In the genomic region with DNA sequence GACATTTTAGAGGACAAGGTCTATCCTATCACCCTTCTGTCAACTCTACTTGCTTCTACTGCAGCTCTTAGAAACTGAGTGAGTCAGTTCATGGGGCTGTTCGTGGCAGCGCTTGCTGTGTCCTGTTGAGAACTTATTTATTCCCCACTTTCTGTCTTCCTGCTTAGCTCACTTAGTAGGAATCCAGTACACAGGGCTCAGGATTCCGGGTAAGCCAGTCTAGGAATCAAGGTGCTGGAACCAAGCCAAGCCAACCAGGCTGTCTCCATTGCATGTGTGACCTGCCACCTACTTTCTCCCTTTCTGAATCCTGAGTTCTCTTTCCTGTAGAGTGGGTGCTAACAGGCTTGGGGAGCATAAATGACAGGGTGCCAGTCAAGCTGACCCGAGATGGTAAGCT, we compare ENCODE assay signal across 14 mouse cellular contexts. TPM values are rescaled to one million over a fixed set of nuclear protein-coding genes. Genes with fewer than 3 reads are reported as not detected.
A peak's percentile ranks its signal among the peaks of the same experiment; 100 is the strongest.
DNase-seq lines count a peak whose midpoint lies in the region; ATAC-seq and TF ChIP-seq lines count a peak whose summit lies in the region.
"Had no signal": no experiment of that assay in that cellular context is flagged by ENCODE, and none has a peak within 500 bp of the region (broad histone marks: within the 10 kb centered on the region; RNA-seq: fewer than 3 reads in every experiment).

No protein-coding gene starts in this region.

- 23% methylated on average over 4 of the region's 4 CpGs for WGBS in heart, embryonic 13.5 days
- WGBS in liver, postnatal 0 days (ENCODE audit: insufficient replicate concordance) = 76% methylated on average over 4 of the region's 4 CpGs
- 65% methylated on average over 4 of the region's 4 CpGs for WGBS in liver, embryonic 12.5 days (ENCODE audit: insufficient replicate concordance)
- 58% methylated on average over 4 of the region's 4 CpGs for WGBS in embryonic facial prominence, embryonic 15.5 days

- intact Hi-C loops in heart, postnatal 25 days (cut with DNase I) = no loop called here

- DNase-seq in heart, postnatal 25 days (ENCODE audit: low spot score) = no peak
- no peak for DNase-seq in liver, postnatal 0 days
- DNase-seq in lung, postnatal 14 days = peak; percentile 36
- DNase-seq in neural tube, embryonic 10.5 days (ENCODE audit: extremely low spot score, low spot score) = no peak
- DNase-seq: cerebellum, adult 11-12 months; liver; thymus, postnatal 4 days had no signal

- H3K4me3 ChIP-seq in heart, embryonic 13.5 days = no peak overlapping the region
- H3K4me3 ChIP-seq in liver, postnatal 0 days (ENCODE audit: low read depth, low read length) = no peak overlapping the region
- no peak overlapping the region for H3K4me3 ChIP-seq in liver, embryonic 12.5 days
- H3K4me3 ChIP-seq in embryonic facial prominence, embryonic 15.5 days (replicated peaks) = no peak overlapping the region
- H3K4me3 ChIP-seq: embryonic facial prominence, embryonic 12.5 days; midbrain, embryonic 10.5 days had no signal

- no peak for TF ChIP-seq EP300 in liver, postnatal 0 days (IDR thresholded peaks at IDR 0.05; ENCODE audit: low read depth)

- no peaks in the 10 kb centered on the region for H3K9me3 ChIP-seq in heart, embryonic 13.5 days
- no peaks in the 10 kb centered on the region for H3K9me3 ChIP-seq in liver, postnatal 0 days (ENCODE audit: low read length)
- H3K9me3 ChIP-seq in liver, embryonic 12.5 days (replicated peaks) = no peaks in the 10 kb centered on the region
- H3K9me3 ChIP-seq in embryonic facial prominence, embryonic 15.5 days (replicated peaks) = no peaks in the 10 kb centered on the region
- H3K9me3 ChIP-seq: embryonic facial prominence, embryonic 12.5 days; midbrain, embryonic 10.5 days had no signal

- peak overlapping the region; percentile 50 for H3K4me2 ChIP-seq in heart, embryonic 13.5 days
- H3K4me2 ChIP-seq in liver, postnatal 0 days (ENCODE audit: low read depth, low read length) = no peak overlapping the region
- no peak overlapping the region for H3K4me2 ChIP-seq in liver, embryonic 12.5 days
- H3K4me2 ChIP-seq in embryonic facial prominence, embryonic 15.5 days (replicated peaks) = no peak overlapping the region
- H3K4me2 ChIP-seq: embryonic facial prominence, embryonic 12.5 days had no signal

- peak overlapping the region; percentile 20; the same call in 1 of the 2 replicates for H3K9ac ChIP-seq in heart, embryonic 13.5 days
- H3K9ac ChIP-seq in liver, postnatal 0 days (replicated peaks) = no peak overlapping the region
- H3K9ac ChIP-seq in liver, embryonic 12.5 days = no peak overlapping the region
- H3K9ac ChIP-seq in embryonic facial prominence, embryonic 15.5 days = no peak overlapping the region
- H3K9ac ChIP-seq: embryonic facial prominence, embryonic 12.5 days had no signal

- no peak for TF ChIP-seq CTCF in liver, postnatal 0 days (IDR thresholded peaks at IDR 0.05; ENCODE audit: low read depth)

- H3K36me3 ChIP-seq in heart, embryonic 13.5 days = no peaks in the 10 kb centered on the region
- H3K36me3 ChIP-seq in liver, postnatal 0 days (replicated peaks; ENCODE audit: insufficient read depth, low read length) = no peaks in the 10 kb centered on the region
- no peaks in the 10 kb centered on the region for H3K36me3 ChIP-seq in liver, embryonic 12.5 days
- no peaks in the 10 kb centered on the region for H3K36me3 ChIP-seq in embryonic facial prominence, embryonic 15.5 days
- H3K36me3 ChIP-seq: embryonic facial prominence, embryonic 12.5 days; midbrain, embryonic 10.5 days had no signal

- H3K27me3 ChIP-seq in heart, embryonic 13.5 days (replicated peaks) = peaks cover 28% of the 10 kb centered on the region
- peaks cover 30% of the 10 kb centered on the region for H3K27me3 ChIP-seq in liver, postnatal 0 days (ENCODE audit: insufficient read depth, low read length)
- H3K27me3 ChIP-seq in liver, embryonic 12.5 days (replicated peaks) = peaks cover 81% of the 10 kb centered on the region
- H3K27me3 ChIP-seq in embryonic facial prominence, embryonic 15.5 days = peaks cover 13% of the 10 kb centered on the region

- ATAC-seq in heart, embryonic 13.5 days (ENCODE audit: extremely low read depth, insufficient number of reproducible peaks, low FRiP score, low TSS enrichment) = no peak
- peak; percentile 38; the same call in 1 of the 2 replicates for ATAC-seq in liver, postnatal 0 days
- no peak for ATAC-seq in liver, embryonic 12.5 days
- no peak for ATAC-seq in embryonic facial prominence, embryonic 15.5 days (ENCODE audit: insufficient number of reproducible peaks, low FRiP score, low TSS enrichment, low read depth)
- ATAC-seq: activated CD4-positive, CD25-positive, alpha-beta regulatory T cell, adult 4 months; inflammation-experienced regulatory T-cells, adult 6 months had no signal

- H3K4me1 ChIP-seq in heart, embryonic 13.5 days = peaks cover 56% of the 10 kb centered on the region
- peaks cover 17% of the 10 kb centered on the region for H3K4me1 ChIP-seq in liver, postnatal 0 days (ENCODE audit: insufficient read depth)
- peaks cover 12% of the 10 kb centered on the region for H3K4me1 ChIP-seq in liver, embryonic 12.5 days
- peaks cover 19% of the 10 kb centered on the region for H3K4me1 ChIP-seq in embryonic facial prominence, embryonic 15.5 days

- peak overlapping the region; percentile 92 for H3K27ac ChIP-seq in heart, embryonic 13.5 days (replicated peaks)
- H3K27ac ChIP-seq in liver, postnatal 0 days (ENCODE audit: low read depth) = no peak overlapping the region
- H3K27ac ChIP-seq in liver, embryonic 12.5 days = no peak overlapping the region
- H3K27ac ChIP-seq in embryonic facial prominence, embryonic 15.5 days (replicated peaks) = 0 out of 2 replicates have a peak overlapping the region, but pooled peaks have one; percentile 24
- H3K27ac ChIP-seq: embryonic facial prominence, embryonic 12.5 days; midbrain, embryonic 10.5 days had no signal

RNA-seq across cellular contexts. Expression of a gene that starts 5.2 kb away (rescaled TPM):
- polyA plus RNA-seq in heart, embryonic 13.5 days (2015; fragmentation: Nextera tagmentation; extraction: Ambion mirVana) = 3.0 and 3.1 TPM in 2 replicates
- total RNA-seq in heart, postnatal 25 days (2021) = under 1 TPM; 0.31 to 0.53 TPM
- polyA plus RNA-seq in liver, postnatal 0 days (2015; fragmentation: Nextera tagmentation; extraction: Ambion mirVana) = 0.15 and 0.16 TPM in 2 replicates
- 0.23 and 0.29 TPM in 2 replicates for polyA plus RNA-seq in liver, embryonic 12.5 days (2016; fragmentation: Nextera tagmentation; extraction: Ambion mirVana)
- polyA plus RNA-seq in embryonic facial prominence, embryonic 15.5 days (2015; fragmentation: Nextera tagmentation; extraction: Ambion mirVana) = 6.5 and 9.4 TPM in 2 replicates

RNA-seq across cellular contexts. Expression of a gene that starts 32.0 kb away (rescaled TPM):
- 1,097 and 1,199 TPM in 2 replicates for polyA plus RNA-seq in heart, embryonic 13.5 days (2015; fragmentation: Nextera tagmentation; extraction: Ambion mirVana)
- 100 to 1,000 TPM; 387 to 461 TPM for total RNA-seq in heart, postnatal 25 days (2021)
- 546 and 587 TPM in 2 replicates for polyA plus RNA-seq in liver, postnatal 0 days (2015; fragmentation: Nextera tagmentation; extraction: Ambion mirVana)
- polyA plus RNA-seq in liver, embryonic 12.5 days (2016; fragmentation: Nextera tagmentation; extraction: Ambion mirVana) = 1,236 and 1,328 TPM in 2 replicates
- 1,589 and 1,636 TPM in 2 replicates for polyA plus RNA-seq in embryonic facial prominence, embryonic 15.5 days (2015; fragmentation: Nextera tagmentation; extraction: Ambion mirVana)

RNA-seq across cellular contexts. Expression of a gene that starts 32.5 kb away (rescaled TPM):
- polyA plus RNA-seq in heart, embryonic 13.5 days (2015; fragmentation: Nextera tagmentation; extraction: Ambion mirVana) = 320 and 353 TPM in 2 replicates
- 10 to 100 TPM; 64.6 to 73.5 TPM for total RNA-seq in heart, postnatal 25 days (2021)
- polyA plus RNA-seq in liver, postnatal 0 days (2015; fragmentation: Nextera tagmentation; extraction: Ambion mirVana) = 169 and 174 TPM in 2 replicates
- polyA plus RNA-seq in liver, embryonic 12.5 days (2016; fragmentation: Nextera tagmentation; extraction: Ambion mirVana) = 307 and 311 TPM in 2 replicates
- polyA plus RNA-seq in embryonic facial prominence, embryonic 15.5 days (2015; fragmentation: Nextera tagmentation; extraction: Ambion mirVana) = 380 and 384 TPM in 2 replicates

Comparison
In these comparisons a context has a peak if more than half of its experiments do, and no peak if none do; other contexts are left out.
1. H3K27ac ChIP-seq: peak in heart, embryonic 13.5 days (single experiment) and embryonic facial prominence, embryonic 15.5 days (single experiment); none in liver, postnatal 0 days (single experiment) and liver, embryonic 12.5 days (single experiment).